Mouse (Mus musculus) stomach, embryonic 16.5 days (tissue): ENCODE data around the gene Cemip. TPM values are rescaled to one million over a fixed set of nuclear protein-coding genes. Genes with fewer than 3 reads are reported as not detected.

Experiments used
- ATAC-seq: fragments of 200-750 bp; cut with Nextera tagmentation; 2 replicates; pipeline ENCODE4 v1.8.0; 2017; ENCODE audit warnings: moderate number of reproducible peaks, moderate TSS enrichment; ENCODE audit not compliant: insufficient read depth, low FRiP score
- H3K27ac ChIP-seq: fragments of 300-500 bp; sonication (generic); 2 replicates; pipeline ENCODE4 v1.5.1; 2014; ENCODE audit warnings: low read length
- H3K27me3 ChIP-seq: fragments of 300-500 bp; sonication (generic); 2 replicates; pipeline ENCODE4 v1.6.1; 2014; ENCODE audit warnings: low read length, control low read depth, mixed read lengths; ENCODE audit not compliant: control insufficient read depth, insufficient read depth
- H3K36me3 ChIP-seq: fragments of 300-500 bp; sonication (generic); 2 replicates; pipeline ENCODE4 v1.6.1; 2014; ENCODE audit warnings: low read length; ENCODE audit not compliant: control insufficient read depth, insufficient read depth
- H3K4me1 ChIP-seq: fragments of 300-500 bp; sonication (generic); 2 replicates; pipeline ENCODE4 v1.6.1; 2014; ENCODE audit warnings: low read length, control low read depth, mixed read lengths; ENCODE audit not compliant: control insufficient read depth, insufficient read depth
- H3K4me2 ChIP-seq: fragments of 300-500 bp; sonication (generic); 2 replicates; pipeline ENCODE4 v1.6.1; 2014; ENCODE audit warnings: low read depth, low read length, mixed read lengths
- H3K4me3 ChIP-seq: fragments of 300-500 bp; sonication (generic); replicated peaks from 2 replicates; pipeline ENCODE4 v1.5.1; 2014; ENCODE audit warnings: mild to moderate bottlenecking, low read length
- H3K9ac ChIP-seq: fragments of 300-500 bp; sonication (generic); 2 replicates; pipeline ENCODE4 v1.6.1; 2014; ENCODE audit warnings: low read length
- H3K9me3 ChIP-seq: fragments of 300-500 bp; sonication (generic); replicated peaks from 2 replicates; pipeline ENCODE4 v1.6.1; 2016; ENCODE audit warnings: low read length, control low read depth; ENCODE audit not compliant: control insufficient read depth
- WGBS: fragments of 180-500 bp; shearing (Covaris S2); extraction: QIAGEN DNeasy Blood & Tissue Kit; methylation state at CpG from one replicate; pipeline ENCODE4 v1.1.7; 2014; 5-methylcytosine and 5-hydroxymethylcytosine counted together
- polyA plus RNA-seq: library from polyadenylated mRNA; unstranded; fragments of >200 nt; fragmentation: Nextera tagmentation; extraction: Ambion mirVana; gene quantifications from 2 replicates; pipeline ENCODE4 v1.2.1, GENCODE M21; 2015

Cemip gene
- polyA plus RNA-seq, 1 experiment from 2014 or later, result 0.50 TPM

- H3K36me3 ChIP-seq, result 0 out of 2 replicates have a peak, but pooled peaks cover 4% of the 10 kb centered on the region
- peaks cover 3% of the 10 kb centered on the region; the same call in 1 of the 2 replicates for H3K4me1 ChIP-seq
- no peak overlapping the region for H3K4me3 ChIP-seq
- H3K27ac ChIP-seq, result no peak overlapping the region
- no peaks in the 10 kb centered on the region for H3K27me3 ChIP-seq
- no peak overlapping the region for H3K9ac ChIP-seq
- no peak for ATAC-seq
- H3K9me3 ChIP-seq, result no peaks in the 10 kb centered on the region
- WGBS, result 88% methylated on average over 1 of the region's 1 CpGs
- no peak overlapping the region for H3K4me2 ChIP-seq
Measured at GRCm38 (mm10) chr7:84106942-84107341, 20.6 kb upstream of the Cemip start.

- no peaks in the 10 kb centered on the region for H3K27me3 ChIP-seq
- no peaks in the 10 kb centered on the region for H3K36me3 ChIP-seq
- no peaks in the 10 kb centered on the region for H3K4me1 ChIP-seq
- H3K9ac ChIP-seq, result no peak overlapping the region
- H3K4me3 ChIP-seq, result no peak overlapping the region
- H3K27ac ChIP-seq, result no peak overlapping the region
- no peak for ATAC-seq
- 91% methylated on average over 1 of the region's 1 CpGs for WGBS
- no peak overlapping the region for H3K4me2 ChIP-seq
- H3K9me3 ChIP-seq, result no peaks in the 10 kb centered on the region
Measured at GRCm38 (mm10) chr7:84102589-84102988, 16.3 kb upstream of the Cemip start.

- no peak overlapping the region for H3K4me3 ChIP-seq
- H3K4me2 ChIP-seq, result no peak overlapping the region
- H3K9me3 ChIP-seq, result no peaks in the 10 kb centered on the region
- no peaks in the 10 kb centered on the region for H3K4me1 ChIP-seq
- H3K9ac ChIP-seq, result no peak overlapping the region
- 74% methylated on average over 3 of the region's 3 CpGs for WGBS
- no peak for ATAC-seq
- H3K36me3 ChIP-seq, result no peaks in the 10 kb centered on the region
- H3K27me3 ChIP-seq, result no peaks in the 10 kb centered on the region
- H3K27ac ChIP-seq, result no peak overlapping the region
Measured at GRCm38 (mm10) chr7:84100672-84101071, 14.4 kb upstream of the Cemip start.

- Histone ChIP-seq H3K9me3 (no peaks in the 10 kb centered on the region), H3K9ac (no peak overlapping the region), H3K27ac (no peak overlapping the region), H3K36me3 (no peaks in the 10 kb centered on the region), H3K4me1 (no peaks in the 10 kb centered on the region), H3K4me3 (no peak overlapping the region), H3K4me2 (no peak overlapping the region), H3K27me3 (no peaks in the 10 kb centered on the region)
- no peak for ATAC-seq
- 81% methylated on average over 1 of the region's 1 CpGs for WGBS
Measured at GRCm38 (mm10) chr7:84098098-84098497, 11.8 kb upstream of the Cemip start.

- WGBS, result 59% methylated on average over 6 of the region's 6 CpGs
- Histone ChIP-seq H3K36me3 (no peaks in the 10 kb centered on the region), H3K9ac (no peak overlapping the region), H3K27me3 (no peaks in the 10 kb centered on the region), H3K4me1 (no peaks in the 10 kb centered on the region), H3K4me3 (no peak overlapping the region), H3K27ac (no peak overlapping the region), H3K9me3 (no peaks in the 10 kb centered on the region), H3K4me2 (no peak overlapping the region)
- ATAC-seq, result no peak
Measured at GRCm38 (mm10) chr7:84096501-84096900, 10.2 kb upstream of the Cemip start.

- peaks cover 4% of the 10 kb centered on the region for H3K4me1 ChIP-seq
- 54% methylated on average over 4 of the region's 4 CpGs for WGBS
- no peak for ATAC-seq
- H3K4me2 ChIP-seq, result no peak overlapping the region
- no peak overlapping the region for H3K4me3 ChIP-seq
- H3K27ac ChIP-seq, result no peak overlapping the region
- peaks cover 14% of the 10 kb centered on the region for H3K27me3 ChIP-seq
- no peak overlapping the region for H3K9ac ChIP-seq
- H3K36me3 ChIP-seq, result no peaks in the 10 kb centered on the region
- H3K9me3 ChIP-seq, result no peaks in the 10 kb centered on the region
Measured at GRCm38 (mm10) chr7:84090793-84091192, 4.5 kb upstream of the Cemip start.

GRCm38 (mm10) chr7:84089777-84090176, 3.5 kb upstream of the Cemip start:
- 13% methylated on average over 1 of the region's 1 CpGs for WGBS
- Histone ChIP-seq H3K9ac (no peak overlapping the region), H3K4me1 (peaks cover 9% of the 10 kb centered on the region), H3K27me3 (peaks cover 25% of the 10 kb centered on the region), H3K36me3 (no peaks in the 10 kb centered on the region), H3K4me3 (no peak overlapping the region), H3K27ac (no peak overlapping the region), H3K4me2 (no peak overlapping the region), H3K9me3 (no peaks in the 10 kb centered on the region)
- no peak for ATAC-seq

GRCm38 (mm10) chr7:84088971-84089370, 2.7 kb upstream of the Cemip start:
- Histone ChIP-seq H3K9ac (no peak overlapping the region), H3K4me1 (peaks cover 9% of the 10 kb centered on the region), H3K4me2 (no peak overlapping the region), H3K4me3 (no peak overlapping the region), H3K27ac (no peak overlapping the region), H3K9me3 (no peaks in the 10 kb centered on the region), H3K27me3 (peaks cover 26% of the 10 kb centered on the region), H3K36me3 (no peaks in the 10 kb centered on the region)
- WGBS, result 6% methylated on average over 4 of the region's 4 CpGs
- ATAC-seq, result no peak

GRCm38 (mm10) chr7:84088191-84088590, 1.9 kb upstream of the Cemip start:
- Histone ChIP-seq H3K36me3 (no peaks in the 10 kb centered on the region), H3K9ac (no peak overlapping the region), H3K4me3 (no peak overlapping the region), H3K4me1 (peaks cover 9% of the 10 kb centered on the region), H3K27me3 (peaks cover 26% of the 10 kb centered on the region), H3K4me2 (no peak overlapping the region), H3K9me3 (no peaks in the 10 kb centered on the region), H3K27ac (no peak overlapping the region)
- WGBS, result 62% methylated on average over 3 of the region's 3 CpGs
- ATAC-seq, result no peak
